Mouse (Mus musculus) urinary bladder, postnatal 36 days (tissue): Measurements from ENCODE around the gene Mgll.

Experiments used
- DNase-seq, 2 experiments: peaks; one replicate each; pipeline ENCODE4 v3.0.0; 2022; ENCODE audit warnings: low spot score in 2 of 2, mixed read lengths in 1 of 2

The Mgll gene

GRCm38 (mm10) chr6:88724313-88725195 lies at the start of gene Mgll:
Gene Mgll (plus strand): TSS chr6:88724412.
- peak; percentile 29 to 61 for DNase-seq

- no peak for DNase-seq
Measured at GRCm38 (mm10) chr6:88675815-88676214, 48.4 kb upstream of the Mgll start.

GRCm38 (mm10) chr6:88676753-88677736 lies 47.2 kb upstream of the Mgll start:
- DNase-seq, result no peak

- no peak for DNase-seq
Measured at GRCm38 (mm10) chr6:88677738-88678137, 46.5 kb upstream of the Mgll start.

GRCm38 (mm10) chr6:88681026-88681425 lies 43.2 kb upstream of the Mgll start:
- DNase-seq, result no peak

- DNase-seq, result no peak
Measured at GRCm38 (mm10) chr6:88683380-88684053, 40.7 kb upstream of the Mgll start.

- no peak for DNase-seq
Measured at GRCm38 (mm10) chr6:88688171-88688570, 36.0 kb upstream of the Mgll start.

GRCm38 (mm10) chr6:88688712-88689111 lies 35.5 kb upstream of the Mgll start:
- no peak for DNase-seq

GRCm38 (mm10) chr6:88690211-88690610 lies 34.0 kb upstream of the Mgll start:
- no peak for DNase-seq

GRCm38 (mm10) chr6:88691361-88691760 lies 32.9 kb upstream of the Mgll start:
- no peak for DNase-seq

- DNase-seq, result no peak
Measured at GRCm38 (mm10) chr6:88702887-88703286, 21.3 kb upstream of the Mgll start.

GRCm38 (mm10) chr6:88703731-88704130 lies 20.5 kb upstream of the Mgll start:
- no peak for DNase-seq

- DNase-seq, result no peak
Measured at GRCm38 (mm10) chr6:88708401-88709278, 15.6 kb upstream of the Mgll start.

- no peak for DNase-seq
Measured at GRCm38 (mm10) chr6:88709279-88709575, 15.0 kb upstream of the Mgll start.

GRCm38 (mm10) chr6:88711313-88711712 lies 12.9 kb upstream of the Mgll start:
- no peak for DNase-seq

GRCm38 (mm10) chr6:88712083-88712482 lies 12.1 kb upstream of the Mgll start:
- DNase-seq, result no peak

- DNase-seq, result no peak
Measured at GRCm38 (mm10) chr6:88713320-88713719, 10.9 kb upstream of the Mgll start.

GRCm38 (mm10) chr6:88714200-88714674 lies 10.0 kb upstream of the Mgll start:
- DNase-seq, result no peak

- no peak for DNase-seq
Measured at GRCm38 (mm10) chr6:88715378-88715781, 8.8 kb upstream of the Mgll start.

GRCm38 (mm10) chr6:88715966-88716365 lies 8.2 kb upstream of the Mgll start:
- DNase-seq, result no peak
